Mouse (Mus musculus) lung, adult 18-20 months (tissue): ENCODE data around the gene Mfsd4a.

Experiments
- DNase-seq, 2 experiments: peaks; one replicate each; pipeline ENCODE4 v3.0.0; 2022; ENCODE audit warnings: mixed read lengths in 2 of 2

The Mfsd4a gene

DNA sequence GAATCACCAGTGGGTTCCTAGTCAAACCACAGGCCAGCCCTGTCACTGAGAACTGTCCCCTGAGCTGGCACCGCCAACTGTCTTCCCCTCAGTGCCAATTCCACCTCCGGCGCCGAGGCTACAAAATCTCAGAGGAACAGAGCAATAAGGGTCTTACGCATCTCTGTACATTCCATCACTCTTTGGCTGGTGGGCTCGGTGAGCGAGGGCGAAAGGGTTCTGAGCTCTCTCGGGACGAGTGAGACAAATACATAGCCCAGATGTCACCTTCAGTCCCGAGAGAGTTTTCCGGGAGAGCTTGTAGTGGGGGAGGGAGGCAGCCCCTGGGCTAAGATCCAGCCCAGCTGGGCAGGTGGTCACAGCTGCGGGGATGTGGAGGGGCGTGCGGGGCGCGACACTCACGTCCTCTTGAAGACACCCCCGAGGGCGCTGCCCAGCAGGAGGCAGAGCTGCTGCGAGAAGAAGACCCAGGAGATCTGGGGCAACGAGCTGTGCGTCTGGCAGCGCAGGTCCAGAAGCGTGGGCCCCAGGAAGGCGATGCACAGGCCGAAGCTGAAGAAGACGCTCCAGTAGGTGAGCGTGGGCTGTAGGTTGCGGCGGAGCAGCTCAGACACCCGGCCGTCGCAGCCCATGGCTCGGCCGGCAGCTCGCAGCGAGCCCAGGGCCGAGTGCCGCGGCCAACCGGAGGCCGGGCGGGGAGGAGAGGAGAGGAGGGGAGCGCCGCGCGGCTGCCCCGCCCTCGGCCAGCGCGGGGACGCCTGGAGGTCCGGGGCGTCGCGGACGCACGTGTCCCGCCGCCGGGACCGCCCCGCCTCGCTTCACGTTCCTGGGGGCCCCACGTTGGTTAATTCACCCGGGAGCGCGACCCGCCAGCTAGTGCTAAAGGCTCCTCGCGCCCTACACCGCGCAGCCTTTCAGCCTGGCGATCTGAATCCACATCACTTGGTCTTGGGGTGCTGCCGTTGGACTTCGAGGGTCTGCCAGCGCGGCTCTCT is at the start of gene Mfsd4a:
Mfsd4a (minus strand) TSS at position 802 of the 995 bp plus-strand sequence.
- peak; percentile 33 to 48 for DNase-seq

DNA sequence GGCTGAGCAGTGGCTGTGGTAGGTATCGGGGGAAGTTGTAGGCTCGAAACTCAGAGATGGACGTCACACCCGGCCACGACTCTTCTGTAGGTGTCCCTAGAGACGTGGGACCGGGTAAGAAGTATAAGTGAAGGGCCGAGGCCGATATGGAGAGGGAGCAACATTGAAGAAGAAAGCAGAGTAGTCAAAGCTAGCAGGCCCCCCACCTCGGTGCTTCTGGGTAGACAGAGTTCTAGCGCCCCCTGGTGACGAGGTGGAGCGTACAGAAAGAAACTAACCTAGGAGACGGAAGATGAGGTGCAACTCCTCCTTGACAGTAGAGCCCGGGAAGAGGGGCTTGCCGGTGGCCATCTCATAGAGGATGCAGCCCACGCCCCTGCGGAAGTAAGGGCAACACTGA is 48.7 kb upstream of the Mfsd4a start:
- peak; percentile 44 to 55 for DNase-seq

GRCm38 (mm10) chr1:132113098-132113497 is 45.2 kb upstream of the Mfsd4a start:
- no peak for DNase-seq

DNA sequence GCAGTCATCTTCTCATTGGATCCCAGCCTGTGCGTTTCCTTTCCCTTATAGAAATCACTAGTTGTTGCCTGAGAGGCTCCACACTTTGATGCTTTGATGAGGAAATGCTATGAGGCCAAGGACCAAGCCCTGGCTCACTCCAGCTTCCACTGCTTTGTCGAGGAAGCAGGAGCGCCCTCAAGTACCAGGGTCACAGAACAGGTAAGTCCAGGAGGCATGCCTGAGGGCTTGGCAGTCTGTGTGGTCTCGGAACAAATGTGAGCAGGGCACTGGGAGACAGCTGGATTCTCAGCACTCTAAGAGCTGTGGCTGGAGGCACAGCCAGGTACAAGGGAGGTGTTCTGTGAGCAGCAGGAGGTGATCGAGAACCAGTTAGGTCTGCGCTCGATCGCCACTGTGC is 44.6 kb upstream of the Mfsd4a start:
- peak; percentile 52 to 73 for DNase-seq

- no peak for DNase-seq
Observed at GRCm38 (mm10) chr1:132111411-132111810, 43.5 kb upstream of the Mfsd4a start.

GRCm38 (mm10) chr1:132109368-132109767 is 41.5 kb upstream of the Mfsd4a start:
- DNase-seq = no peak

GRCm38 (mm10) chr1:132104353-132104752 is 36.5 kb upstream of the Mfsd4a start:
- DNase-seq = no peak

- no peak for DNase-seq
Observed at GRCm38 (mm10) chr1:132101953-132102697, 34.3 kb upstream of the Mfsd4a start.

- DNase-seq = no peak
Observed at GRCm38 (mm10) chr1:132099775-132100174, 31.9 kb upstream of the Mfsd4a start.

GRCm38 (mm10) chr1:132099016-132099415 is 31.2 kb upstream of the Mfsd4a start:
- no peak for DNase-seq

- no peak for DNase-seq
Observed at GRCm38 (mm10) chr1:132098076-132098475, 30.2 kb upstream of the Mfsd4a start.

GRCm38 (mm10) chr1:132095356-132096004 is 27.6 kb upstream of the Mfsd4a start:
- DNase-seq = peak; percentile 39 to 54

- DNase-seq = no peak
Observed at GRCm38 (mm10) chr1:132093269-132093668, 25.4 kb upstream of the Mfsd4a start.

- no peak for DNase-seq
Observed at GRCm38 (mm10) chr1:132090266-132090665, 22.4 kb upstream of the Mfsd4a start.

DNA sequence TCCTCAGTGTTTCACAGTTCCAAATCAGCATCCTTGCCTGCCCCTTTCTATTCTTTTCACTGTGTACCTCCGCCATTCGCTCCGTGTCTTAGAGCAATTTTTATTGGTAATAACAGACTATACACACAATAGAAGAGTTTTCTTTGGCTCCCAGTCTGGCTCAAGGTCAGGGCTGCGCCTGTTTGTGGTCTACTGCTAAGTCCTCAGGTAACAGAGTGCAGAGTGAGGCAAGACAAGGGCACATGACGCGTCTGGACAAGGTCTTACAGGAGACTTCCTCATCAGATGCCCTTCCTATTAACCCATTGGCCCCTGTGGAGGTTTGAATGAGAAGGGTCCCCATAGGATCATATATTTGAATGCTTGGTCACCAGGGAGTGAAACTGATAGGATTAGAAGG is 21.9 kb upstream of the Mfsd4a start:
- peak; percentile 64 to 77 for DNase-seq

- DNase-seq = no peak
Observed at GRCm38 (mm10) chr1:132088181-132088671, 20.4 kb upstream of the Mfsd4a start.

DNA sequence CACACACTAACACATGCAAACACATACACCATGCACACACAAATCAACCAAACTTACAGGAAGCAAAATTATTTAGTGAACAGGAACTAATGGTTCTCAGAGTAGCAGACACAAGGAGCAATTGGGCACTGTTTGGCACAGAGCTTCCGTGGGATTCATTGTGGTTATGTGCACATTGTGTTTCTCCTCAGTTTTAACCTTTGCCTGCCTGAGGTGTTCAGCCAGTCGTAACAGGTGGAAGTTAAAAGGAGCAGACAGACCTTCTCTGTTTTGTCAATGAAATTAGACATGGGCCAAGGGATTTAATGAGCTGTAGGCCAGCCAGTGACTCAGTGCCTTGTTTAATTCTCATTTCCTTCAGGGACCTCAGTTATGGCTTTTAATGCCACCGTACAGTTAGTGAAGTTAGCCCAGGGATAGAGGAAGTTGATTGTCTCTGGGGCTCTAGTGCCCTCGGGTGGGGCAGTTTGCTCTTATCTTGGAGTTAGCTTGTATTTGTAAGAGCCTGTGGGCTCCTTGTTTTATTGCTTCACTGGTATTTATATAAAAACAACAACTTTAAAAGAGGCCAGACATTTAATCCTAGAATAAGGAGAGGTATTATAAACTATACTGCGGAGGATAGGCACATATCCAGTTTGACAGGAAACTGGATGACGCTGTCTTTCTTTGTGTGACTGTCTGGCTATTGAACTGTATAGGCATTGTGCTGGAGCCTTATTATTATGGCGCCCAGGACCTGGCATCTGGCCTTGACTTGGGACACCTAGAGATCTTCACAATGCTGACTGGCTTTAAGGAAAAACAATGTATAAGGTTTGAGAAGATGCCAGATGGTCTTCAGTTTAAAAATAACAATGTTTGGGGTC is 17.6 kb upstream of the Mfsd4a start:
- DNase-seq = no peak

DNA sequence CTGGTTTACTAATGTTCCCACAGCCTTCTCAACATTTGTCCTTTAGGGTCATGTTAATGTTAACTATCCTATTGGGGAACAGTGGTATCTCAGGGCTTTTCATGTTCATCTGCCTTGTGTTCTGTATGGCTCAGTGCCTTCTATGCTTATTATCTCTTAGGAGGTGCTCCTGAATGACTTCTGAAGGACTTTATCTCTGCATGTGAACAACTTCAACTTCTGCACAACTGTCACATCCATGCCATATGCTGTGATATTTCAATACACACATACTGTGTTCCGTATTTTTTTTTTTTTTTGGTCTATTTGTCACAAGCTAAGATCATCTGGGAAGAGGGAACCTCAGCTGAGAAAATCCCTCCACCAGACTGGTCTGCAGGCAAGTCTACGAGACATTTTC is 10.6 kb upstream of the Mfsd4a start:
- DNase-seq = no peak

DNA sequence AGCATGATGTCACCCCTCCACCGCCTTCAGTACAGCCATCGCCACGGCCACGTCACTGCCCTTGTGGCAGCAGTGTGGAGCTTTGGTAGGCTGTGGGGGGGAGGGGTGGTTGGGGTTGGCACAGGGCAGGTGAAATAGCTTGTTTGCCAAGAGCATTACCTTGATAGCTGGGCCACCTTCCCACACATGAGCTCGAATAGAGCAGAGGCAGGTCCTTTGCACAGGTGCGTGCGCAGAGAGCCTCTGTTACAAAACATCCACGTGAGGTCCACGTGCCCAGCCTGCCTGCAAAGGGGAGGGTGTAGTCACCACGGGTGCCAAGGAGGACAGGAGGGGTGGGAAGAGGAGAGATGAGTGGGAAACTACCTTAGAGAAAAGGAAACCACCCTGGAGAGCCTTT is 7.7 kb upstream of the Mfsd4a start:
- DNase-seq = peak; percentile 69 to 77

DNA sequence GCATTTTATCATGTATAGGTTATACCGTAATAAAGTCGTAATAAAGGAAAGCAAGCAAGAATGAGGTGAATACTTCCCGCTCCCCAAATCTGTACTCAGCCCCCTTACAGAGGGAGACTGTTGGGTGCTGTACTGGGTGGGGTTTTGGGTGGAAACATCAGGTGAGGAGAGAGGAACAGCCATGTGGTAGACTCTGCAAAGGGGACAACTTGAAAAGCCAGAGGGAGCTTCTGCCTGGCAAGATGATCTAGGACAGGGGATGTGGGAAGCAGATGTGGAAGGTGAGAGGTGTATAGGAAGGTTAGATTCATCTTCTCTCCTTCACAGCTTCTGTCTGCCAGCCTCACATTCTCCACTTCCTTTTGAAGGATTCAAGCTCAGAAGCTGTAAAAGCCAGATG is 2.8 kb upstream of the Mfsd4a start:
- no peak for DNase-seq

DNA sequence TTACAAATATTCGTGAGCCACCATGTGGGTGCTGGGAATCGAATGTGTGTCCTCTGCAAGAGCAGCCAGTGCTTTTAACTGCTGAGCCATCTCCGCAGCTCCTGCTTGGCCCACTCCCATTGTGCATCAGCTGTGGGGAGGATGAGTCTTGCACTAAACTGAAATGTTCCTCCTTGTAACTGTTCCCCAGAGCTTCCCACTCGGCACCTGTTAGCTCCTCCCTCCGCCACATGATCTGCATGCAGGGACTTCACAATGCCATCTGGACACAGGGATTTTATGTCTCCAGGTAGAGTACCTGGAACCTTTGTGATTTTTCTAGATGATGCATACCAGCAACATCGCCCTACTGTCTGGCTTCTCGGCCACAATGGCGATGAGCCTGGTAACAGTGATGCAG is 1.6 kb upstream of the Mfsd4a start:
- DNase-seq = no peak
